Mouse (Mus musculus) erythroid progenitor cell, adult 5-6 weeks (primary cell): ENCODE results near the gene Dedd2. TPM values are rescaled to one million over a fixed set of nuclear protein-coding genes. Genes with fewer than 3 reads are reported as not detected.

ENCODE experiments used
- ATAC-seq: replicated peaks from 2 replicates; pipeline ENCODE4 v1.8.0; 2016; ENCODE audit warnings: moderate number of reproducible peaks, mild to moderate bottlenecking, moderate TSS enrichment, inconsistent platforms; ENCODE audit not compliant: poor library complexity, low FRiP score, severe bottlenecking
- total RNA-seq, 2 experiments: library from RNA; stranded (forward) in 1 of 2; stranded (reverse) in 1 of 2; fragments of 150-400 nt in 1 of 2; fragments of 186-747, 209-891 nt in 1 of 2; gene quantifications; 2 replicates each; pipeline versions ENCODE4 v1.2.3 to v1.2.4; 2015 to 2017; ENCODE audit warnings: low replicate concordance in 2 of 2

Gene Dedd2
- total RNA-seq, 2 experiments from 2014 or later = 31.4 to 89.0 TPM

DNA sequence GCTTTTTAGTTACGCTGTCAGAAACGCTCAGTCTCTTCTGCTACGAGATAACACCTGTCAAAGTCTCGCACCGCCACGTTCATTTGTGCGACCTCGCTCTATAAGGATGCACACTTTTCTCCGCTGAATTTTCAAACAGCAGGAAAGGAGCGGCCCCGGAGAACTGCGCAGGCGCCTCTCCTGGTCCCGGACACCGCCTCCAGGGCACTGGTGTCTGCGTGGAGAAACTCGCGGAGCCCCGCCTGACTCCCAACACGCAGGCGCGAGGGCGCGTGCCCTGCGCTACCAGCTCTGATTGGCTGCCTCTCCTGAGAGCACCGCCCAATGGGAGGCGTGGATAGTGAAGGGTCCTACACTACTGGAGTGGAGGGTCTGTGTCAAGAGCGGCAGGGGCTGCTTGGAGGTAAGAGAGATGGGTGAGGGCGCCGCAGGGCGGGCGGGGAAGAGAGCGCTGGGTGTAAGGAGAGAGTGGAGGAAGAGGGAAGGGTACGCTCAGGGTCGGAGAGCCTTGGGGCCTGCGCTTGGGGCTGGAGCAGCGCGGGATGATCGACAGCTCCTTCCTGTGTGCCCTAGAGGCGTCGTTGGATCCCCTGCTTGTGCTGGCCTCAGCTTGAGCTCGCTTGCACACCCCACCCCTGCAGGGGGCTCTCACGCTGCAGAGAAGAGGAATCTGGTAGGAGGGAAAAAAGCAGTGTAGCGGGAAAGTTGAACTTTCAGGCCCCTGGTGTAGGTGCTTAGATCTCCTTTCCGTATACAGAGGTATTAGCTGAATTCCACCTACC lies 878 bp upstream of the Dedd2 start, which contains the start of gene Zfp526:
Zfp526 (plus strand) TSS at position 324 of the 782 bp plus-strand sequence.
- ATAC-seq = peak; percentile 75

GRCm38 (mm10) chr7:25219756-25220456 lies 509 bp downstream of the Dedd2 start:
- ATAC-seq = peak; percentile 63

DNA sequence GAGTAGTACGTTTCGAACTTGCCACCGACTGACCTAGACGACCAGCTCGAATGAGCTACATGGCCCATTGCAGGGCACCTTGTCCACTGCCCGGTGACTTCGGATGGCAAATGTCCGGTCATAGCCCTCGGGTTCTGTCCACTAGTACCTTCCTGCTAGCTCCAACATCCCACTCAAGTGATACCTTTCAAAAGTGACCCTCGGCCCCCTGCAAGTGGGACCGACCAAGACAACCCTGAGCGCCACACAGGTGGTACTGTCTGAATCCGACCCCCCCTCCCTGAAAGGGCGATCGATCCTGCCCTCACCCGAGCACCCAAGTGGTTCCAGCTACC lies 1.0 kb downstream of the Dedd2 start:
- ATAC-seq = no peak

DNA sequence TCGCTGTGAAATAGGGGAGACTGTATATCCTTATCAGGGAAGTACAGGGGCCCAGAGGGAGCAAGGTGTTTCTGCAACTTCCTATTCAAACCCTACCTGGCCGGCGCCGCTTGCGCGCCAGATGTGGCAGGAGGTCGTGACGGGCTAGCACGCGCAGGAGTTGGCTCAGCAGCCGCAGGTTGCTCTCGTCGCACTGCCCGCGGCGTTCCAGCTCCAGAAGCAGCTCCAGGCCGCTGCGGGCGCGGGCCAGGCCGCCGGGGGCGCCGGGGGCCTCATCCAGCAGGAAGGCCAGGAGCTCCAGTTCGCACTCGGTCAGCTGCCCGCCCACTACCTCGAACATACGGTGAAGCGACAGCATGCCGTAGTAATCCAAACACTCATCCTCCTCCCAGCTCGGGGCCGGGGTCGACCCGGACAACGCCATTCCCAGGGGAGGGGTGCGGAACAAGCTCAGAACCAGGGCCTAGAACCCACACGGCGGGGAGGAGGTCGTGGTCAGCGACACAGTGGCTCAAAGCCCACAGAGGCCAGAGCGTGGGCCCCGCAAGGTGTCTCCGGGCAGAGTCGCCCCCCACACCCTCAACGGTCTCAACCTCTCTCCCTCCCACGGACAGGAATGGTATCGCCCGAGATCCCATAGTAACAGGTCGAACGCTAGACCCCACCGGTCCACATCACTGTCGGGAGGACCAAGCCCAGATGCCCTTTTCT lies 1.6 kb downstream of the Dedd2 start:
- ATAC-seq = peak; percentile 45

- 0 out of 2 replicates have a peak, but pooled peaks have one; percentile 17 for ATAC-seq
These were observed 2.6 kb downstream of the Dedd2 start for GRCm38 (mm10) chr7:25217653-25218395.

GRCm38 (mm10) chr7:25214172-25214571 lies 6.2 kb downstream of the Dedd2 start:
- ATAC-seq = no peak

DNA sequence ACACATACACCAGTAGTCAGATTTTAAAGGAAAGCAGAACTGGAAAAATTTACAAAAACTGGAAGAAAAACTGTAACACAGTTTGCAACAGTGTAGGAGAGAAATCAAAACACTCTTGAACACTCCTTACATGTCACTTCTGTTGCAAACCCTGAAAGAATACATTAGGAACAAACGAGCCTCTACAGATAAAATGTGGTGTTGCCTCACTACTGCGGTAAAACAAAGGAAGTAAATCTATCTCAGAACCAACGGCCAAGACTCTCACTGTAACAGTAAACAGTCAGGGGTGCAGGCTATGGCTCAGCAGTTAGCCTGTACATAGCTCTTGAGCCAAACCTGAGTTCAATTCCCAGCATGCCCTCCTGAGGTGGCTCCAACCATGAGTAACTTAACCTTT lies 7.3 kb downstream of the Dedd2 start:
- ATAC-seq = no peak

- ATAC-seq = no peak
These were observed 9.9 kb downstream of the Dedd2 start for GRCm38 (mm10) chr7:25210482-25210881.

DNA sequence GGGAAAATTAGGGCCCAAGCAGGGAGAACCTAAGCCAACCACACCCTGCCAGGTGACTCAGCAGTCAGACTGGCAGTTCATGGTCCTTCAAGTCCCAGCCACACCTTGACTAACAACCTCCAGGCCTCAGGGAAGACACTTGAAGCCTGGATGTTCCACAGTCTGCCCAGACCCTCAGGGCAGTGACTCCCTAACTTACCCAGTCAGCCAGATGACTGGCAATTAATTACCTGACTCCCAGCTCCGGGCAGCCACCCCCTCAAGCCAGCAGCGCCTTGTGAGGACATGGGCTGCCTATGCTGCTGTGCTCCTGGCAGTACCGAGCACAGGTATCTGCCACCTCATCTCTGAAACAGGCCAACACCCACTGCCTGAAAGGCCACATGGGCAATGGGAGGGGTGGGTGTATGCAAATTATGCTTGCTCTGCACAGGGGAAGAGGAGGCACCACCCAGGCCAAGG lies 11.2 kb downstream of the Dedd2 start:
- peak; percentile 90 for ATAC-seq

- ATAC-seq = no peak
These were observed 14.2 kb downstream of the Dedd2 start for GRCm38 (mm10) chr7:25206094-25206830.

GRCm38 (mm10) chr7:25205355-25206093 lies 14.9 kb downstream of the Dedd2 start:
- no peak for ATAC-seq

- ATAC-seq = no peak
These were observed 16.8 kb downstream of the Dedd2 start for GRCm38 (mm10) chr7:25203624-25204023.

DNA sequence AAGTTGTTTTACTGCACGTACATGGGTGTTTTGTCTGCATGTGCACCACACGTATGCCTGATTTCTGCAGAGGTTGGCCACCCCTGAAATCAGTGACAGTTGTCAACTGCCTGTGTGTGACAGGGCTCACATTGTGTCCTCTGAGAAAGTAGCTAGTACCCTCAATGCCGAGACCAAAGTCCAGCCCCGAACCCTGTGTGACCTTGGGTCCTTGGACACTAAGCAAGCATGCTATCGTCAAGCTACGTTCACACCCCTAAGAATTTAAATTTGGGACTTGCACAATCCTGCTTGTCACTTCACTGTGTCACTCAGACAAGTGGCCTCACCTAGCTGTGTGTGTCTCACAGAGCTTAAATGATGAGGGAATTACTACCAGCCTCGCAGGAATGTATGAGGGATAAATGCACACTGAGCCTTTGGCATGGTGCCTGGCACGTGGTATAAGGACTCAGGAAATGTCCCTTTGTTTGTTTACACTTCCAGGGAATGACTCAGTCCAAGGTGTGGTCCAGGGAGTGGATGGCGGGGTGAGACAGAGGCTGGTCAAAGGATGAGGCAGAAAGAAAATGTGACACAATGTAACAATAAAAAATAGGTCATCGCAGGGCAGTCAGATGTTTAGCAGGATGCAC lies 22.9 kb downstream of the Dedd2 start:
- no peak for ATAC-seq

DNA sequence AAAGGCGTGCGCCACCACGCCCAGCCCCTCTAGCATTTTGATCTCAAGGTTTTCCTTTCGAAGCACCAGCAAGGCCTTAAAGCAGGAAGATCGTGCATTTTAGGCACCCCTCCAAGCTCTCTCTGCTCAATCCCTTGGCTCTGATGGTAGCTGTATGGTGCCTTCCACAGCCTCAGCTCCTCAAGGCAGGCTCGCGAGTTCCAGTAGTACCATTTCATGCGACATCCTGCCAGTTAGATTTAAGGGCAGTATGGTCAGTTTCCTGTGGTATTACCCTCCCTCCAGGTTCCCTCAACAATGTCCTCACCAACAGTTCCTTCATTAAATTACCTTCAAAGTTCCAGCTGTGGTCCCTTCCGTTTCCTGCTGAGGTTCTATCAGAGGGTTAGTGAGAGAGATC lies 24.3 kb downstream of the Dedd2 start:
- ATAC-seq = no peak

GRCm38 (mm10) chr7:25195148-25195547 lies 25.3 kb downstream of the Dedd2 start:
- peak; percentile 91 for ATAC-seq

GRCm38 (mm10) chr7:25192110-25192509 lies 28.3 kb downstream of the Dedd2 start:
- ATAC-seq = no peak

DNA sequence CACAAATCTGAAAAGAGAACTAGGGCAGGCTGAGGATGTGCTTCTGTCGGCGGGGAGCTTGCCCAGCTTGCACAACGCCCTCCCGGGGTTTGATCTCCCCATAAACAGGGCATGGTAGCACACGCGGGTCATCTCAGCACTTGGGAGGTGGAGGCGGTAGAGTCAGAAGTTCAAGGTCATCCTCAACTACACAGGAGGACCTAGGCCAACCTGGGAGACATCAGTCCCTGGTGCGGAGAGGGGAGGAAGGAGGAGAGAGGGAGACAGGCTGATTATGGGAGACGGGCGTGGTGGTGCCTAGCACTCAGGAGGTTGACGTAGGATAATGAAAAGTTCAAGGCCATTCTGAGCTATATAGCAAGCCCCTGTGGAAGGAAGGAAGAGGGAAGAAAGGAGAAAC lies 29.6 kb downstream of the Dedd2 start:
- ATAC-seq = no peak
